Mouse (Mus musculus): ENCODE measurements at regions not wholly inside any gene's neighbourhood (a gene's known extent, or its start where the extent isn't known, plus 50 kb on each side); places are given as distances from the start of the nearest gene placed in this dataset.
"Not testable (repeated sequence)": the region's sequence is repeated elsewhere in the genome, so short reads cannot be mapped to it uniquely, and the experiment has no call there.

GRCm38 (mm10) chr17:43139916-43140315 is 123.6 kb downstream of the Tnfrsf21 start:
- no peak for ATAC-seq (ENCODE audit: low FRiP score)
- no peak overlapping the region for H3K4me2 ChIP-seq (replicated peaks)
- H3K9ac ChIP-seq: no peak overlapping the region
- H3K4me1 ChIP-seq: no peaks in the 10 kb centered on the region
- WGBS: 65% methylated on average over 8 of the region's 8 CpGs
- no peaks in the 10 kb centered on the region for H3K27me3 ChIP-seq
- no peak overlapping the region for H3K4me3 ChIP-seq
- H3K9me3 ChIP-seq (replicated peaks): no peaks in the 10 kb centered on the region
- H3K36me3 ChIP-seq: no peaks in the 10 kb centered on the region
- no peak overlapping the region for H3K27ac ChIP-seq

DNA sequence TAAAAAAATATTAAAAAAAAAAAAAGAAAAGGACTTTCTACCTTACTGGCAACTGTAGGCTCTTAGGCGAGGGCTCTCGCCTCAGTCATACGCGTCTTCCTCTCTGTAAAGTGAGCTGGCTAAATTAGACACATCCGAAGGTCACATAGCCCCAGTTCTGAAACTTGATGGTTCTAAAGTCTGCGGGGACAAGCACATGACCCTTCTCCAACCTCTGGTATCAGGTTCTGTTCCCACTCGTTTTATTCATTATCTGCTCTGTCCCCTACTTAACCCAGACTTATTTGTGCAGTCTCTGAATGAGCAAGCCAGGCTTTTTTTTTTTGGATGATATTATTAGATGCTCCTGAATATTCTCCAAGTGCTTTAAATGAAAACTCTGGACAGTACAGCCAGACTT is 125.4 kb downstream of the Tnfrsf21 start:
- WGBS: 74% methylated on average over 7 of the region's 7 CpGs
- H3K4me3 ChIP-seq: no peak overlapping the region
- no peak for ATAC-seq (ENCODE audit: low FRiP score)

GRCm38 (mm10) chr17:43145749-43146148 is 124.4 kb upstream of the Adgrf1 start:
- Histone ChIP-seq H3K9me3 (replicated peaks) (no peaks in the 10 kb centered on the region), H3K27me3 (no peaks in the 10 kb centered on the region), H3K9ac (no peak overlapping the region), H3K4me2 (replicated peaks) (no peak overlapping the region), H3K27ac (no peak overlapping the region), H3K36me3 (no peaks in the 10 kb centered on the region), H3K4me1 (peaks cover 10% of the 10 kb centered on the region), H3K4me3 (no peak overlapping the region)
- no peak for ATAC-seq (ENCODE audit: low FRiP score)
- 74% methylated on average over 1 of the region's 1 CpGs for WGBS

More for the DNA sequence above, 125.4 kb downstream of the Tnfrsf21 start:
- Histone ChIP-seq H3K4me1 (no peaks in the 10 kb centered on the region), H3K36me3 (no peaks in the 10 kb centered on the region), H3K4me2 (replicated peaks) (no peak overlapping the region), H3K27ac (no peak overlapping the region), H3K27me3 (no peaks in the 10 kb centered on the region), H3K9ac (no peak overlapping the region), H3K9me3 (replicated peaks) (no peaks in the 10 kb centered on the region)

- Histone ChIP-seq H3K27ac (no peak overlapping the region), H3K27me3 (no peaks in the 10 kb centered on the region), H3K4me3 (no peak overlapping the region), H3K9me3 (replicated peaks) (no peaks in the 10 kb centered on the region), H3K36me3 (no peaks in the 10 kb centered on the region), H3K4me1 (peaks cover 10% of the 10 kb centered on the region), H3K9ac (no peak overlapping the region), H3K4me2 (replicated peaks) (no peak overlapping the region)
- 3% methylated on average over 3 of the region's 3 CpGs for WGBS
- no peak for ATAC-seq (ENCODE audit: low FRiP score)
Measured at GRCm38 (mm10) chr17:43147935-43148334, 122.2 kb upstream of the Adgrf1 start.

- Histone ChIP-seq H3K4me2 (replicated peaks) (no peak overlapping the region), H3K36me3 (no peaks in the 10 kb centered on the region), H3K4me1 (peaks cover 7% of the 10 kb centered on the region), H3K27me3 (no peaks in the 10 kb centered on the region), H3K9me3 (replicated peaks) (no peaks in the 10 kb centered on the region), H3K27ac (no peak overlapping the region), H3K4me3 (no peak overlapping the region), H3K9ac (no peak overlapping the region)
- ATAC-seq (ENCODE audit: low FRiP score): no peak
- whole genome bisulfite sequencing: 82% methylated on average over 3 of the region's 3 CpGs
Measured at GRCm38 (mm10) chr17:43152620-43153019, 117.5 kb upstream of the Adgrf1 start.

DNA sequence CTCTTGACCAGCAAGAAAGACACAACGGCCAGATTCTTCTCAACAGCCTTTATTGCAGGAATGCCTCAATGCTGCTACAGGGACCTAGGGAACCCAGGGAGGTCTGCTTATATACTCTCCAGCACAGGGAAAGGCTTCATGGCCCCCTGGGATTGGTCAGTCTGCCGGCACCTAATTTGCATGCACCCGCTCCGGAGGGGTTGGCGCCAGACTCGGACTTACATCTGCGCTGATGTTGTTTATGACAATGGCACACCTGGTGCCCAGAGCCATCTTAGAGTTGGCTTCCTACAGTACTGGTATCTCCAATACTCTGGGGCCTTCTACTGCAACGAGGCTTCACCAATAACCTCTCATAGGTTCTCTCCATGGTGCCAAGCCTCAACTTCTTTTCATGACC is 114.9 kb upstream of the Adgrf1 start:
- ATAC-seq (ENCODE audit: low FRiP score); H3K4me3 ChIP-seq; H3K27ac ChIP-seq; H3K9ac ChIP-seq; H3K27me3 ChIP-seq; H3K4me2 ChIP-seq (replicated peaks); H3K9me3 ChIP-seq (replicated peaks); H3K36me3 ChIP-seq: not testable (repeated sequence)
- WGBS: 93% methylated on average over 8 of the region's 8 CpGs
- H3K4me1 ChIP-seq: peaks cover 12% of the 10 kb centered on the region

DNA sequence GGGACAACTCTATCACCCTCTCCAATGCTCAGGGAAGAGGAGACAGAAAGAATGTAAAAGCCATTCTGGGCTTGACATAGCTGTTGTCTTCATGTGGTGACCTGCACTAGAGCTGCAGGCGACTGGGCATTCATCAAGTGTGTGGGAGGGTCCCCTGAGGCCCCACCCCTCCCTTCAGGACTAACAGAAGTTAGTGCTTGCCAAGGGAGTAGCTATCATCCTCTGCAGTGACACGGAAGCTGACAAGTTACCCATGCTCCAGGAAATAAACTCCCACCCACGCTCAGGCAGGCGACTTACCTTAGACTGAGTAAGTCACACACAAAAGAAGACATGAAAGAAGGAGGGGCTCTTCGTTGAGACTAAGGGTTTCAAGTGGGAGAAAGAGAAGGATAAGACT is 114.0 kb upstream of the Adgrf1 start:
- no peak for ATAC-seq (ENCODE audit: low FRiP score)
- Histone ChIP-seq H3K4me2 (replicated peaks) (no peak overlapping the region), H3K36me3 (no peaks in the 10 kb centered on the region), H3K9ac (no peak overlapping the region), H3K27me3 (no peaks in the 10 kb centered on the region), H3K9me3 (replicated peaks) (no peaks in the 10 kb centered on the region), H3K27ac (no peak overlapping the region), H3K4me3 (no peak overlapping the region), H3K4me1 (peaks cover 12% of the 10 kb centered on the region)
- WGBS: 71% methylated on average over 5 of the region's 5 CpGs

GRCm38 (mm10) chr17:43157781-43158501 is 112.2 kb upstream of the Adgrf1 start:
- ATAC-seq (ENCODE audit: low FRiP score): peak; percentile 93
- peak overlapping the region; percentile 19 for H3K4me3 ChIP-seq
- WGBS: 12% methylated on average over 15 of the region's 15 CpGs
- no peaks in the 10 kb centered on the region for H3K27me3 ChIP-seq
- 0 out of 2 replicates have a peak overlapping the region, but pooled peaks have one; percentile 18 for H3K9ac ChIP-seq
- peak overlapping the region; percentile 47 for H3K4me2 ChIP-seq (replicated peaks)
- H3K36me3 ChIP-seq: no peaks in the 10 kb centered on the region
- no peaks in the 10 kb centered on the region for H3K9me3 ChIP-seq (replicated peaks)
- H3K4me1 ChIP-seq: peaks cover 12% of the 10 kb centered on the region
- H3K27ac ChIP-seq: peak overlapping the region; percentile 78

- Histone ChIP-seq H3K36me3 (no peaks in the 10 kb centered on the region), H3K4me2 (replicated peaks) (peak overlapping the region; percentile 47), H3K9me3 (replicated peaks) (no peaks in the 10 kb centered on the region), H3K9ac (no peak overlapping the region), H3K4me1 (peaks cover 12% of the 10 kb centered on the region), H3K27ac (peak overlapping the region; percentile 78; the same call in 1 of the 2 replicates), H3K4me3 (no peak overlapping the region), H3K27me3 (no peaks in the 10 kb centered on the region)
- ATAC-seq (ENCODE audit: low FRiP score): peak; percentile 77
- 33% methylated on average over 10 of the region's 10 CpGs for WGBS
Measured at GRCm38 (mm10) chr17:43158741-43159140, 111.4 kb upstream of the Adgrf1 start.

GRCm38 (mm10) chr17:43161306-43161705 is 108.8 kb upstream of the Adgrf1 start:
- not testable (repeated sequence) for H3K4me3 ChIP-seq
- WGBS: 76% methylated on average over 10 of the region's 10 CpGs

DNA sequence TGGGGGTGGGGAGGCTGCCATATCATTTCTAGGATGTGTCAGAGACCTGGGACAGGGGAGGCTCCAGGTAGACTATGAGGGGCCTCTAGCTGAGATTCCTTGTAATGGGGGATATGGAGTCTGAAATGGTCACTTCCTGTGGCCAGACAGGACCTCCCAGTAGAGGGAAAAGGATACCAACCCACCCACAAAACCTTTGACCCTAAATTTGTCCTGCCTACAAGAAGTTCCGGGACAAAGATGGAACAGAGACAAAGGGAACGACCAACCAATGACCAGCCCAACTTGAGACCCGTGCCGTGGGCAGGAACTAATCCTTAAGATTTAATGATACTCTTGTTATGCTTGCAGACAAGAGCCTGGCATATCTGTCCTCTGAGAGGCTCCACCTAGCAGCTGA is 107.0 kb upstream of the Adgrf1 start:
- no peak overlapping the region for H3K4me2 ChIP-seq (replicated peaks)
- no peaks in the 10 kb centered on the region for H3K27me3 ChIP-seq
- H3K9me3 ChIP-seq (replicated peaks): no peaks in the 10 kb centered on the region
- no peak for ATAC-seq (ENCODE audit: low FRiP score)
- H3K4me3 ChIP-seq: no peak overlapping the region
- H3K4me1 ChIP-seq: peaks cover 7% of the 10 kb centered on the region
- 87% methylated on average over 4 of the region's 4 CpGs for WGBS
- no peaks in the 10 kb centered on the region for H3K36me3 ChIP-seq
- H3K9ac ChIP-seq: no peak overlapping the region
- H3K27ac ChIP-seq: no peak overlapping the region

More at GRCm38 (mm10) chr17:43161306-43161705, 108.8 kb upstream of the Adgrf1 start:
- not testable (repeated sequence) for H3K36me3 ChIP-seq; ATAC-seq (ENCODE audit: low FRiP score); H3K9me3 ChIP-seq (replicated peaks); H3K27ac ChIP-seq; H3K9ac ChIP-seq; H3K27me3 ChIP-seq; H3K4me2 ChIP-seq (replicated peaks)
- peaks cover 12% of the 10 kb centered on the region for H3K4me1 ChIP-seq

DNA sequence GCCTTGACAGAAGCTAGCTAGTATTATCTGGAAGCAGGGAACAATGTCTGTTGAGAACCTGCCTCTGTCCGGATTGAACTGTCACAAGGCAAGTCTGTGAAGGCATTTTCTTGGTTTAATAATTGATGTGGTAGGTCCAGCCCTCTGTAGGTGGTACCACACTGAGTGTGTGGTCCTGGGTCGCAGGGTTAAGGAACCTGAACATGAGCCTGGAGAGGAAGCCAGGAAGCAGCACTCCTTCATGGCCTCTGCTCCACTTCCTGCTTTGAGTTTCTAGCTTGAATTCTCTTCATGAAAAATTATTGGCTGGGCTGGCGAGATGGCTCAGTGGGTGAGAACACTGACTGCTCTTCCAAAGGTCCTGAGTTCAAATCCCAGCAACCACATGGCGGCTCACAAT is 104.0 kb upstream of the Adgrf1 start:
- no peak overlapping the region for H3K27ac ChIP-seq
- H3K36me3 ChIP-seq: no peaks in the 10 kb centered on the region
- ATAC-seq (ENCODE audit: low FRiP score): no peak
- no peaks in the 10 kb centered on the region for H3K4me1 ChIP-seq
- H3K4me2 ChIP-seq (replicated peaks): no peak overlapping the region
- H3K9me3 ChIP-seq (replicated peaks): no peaks in the 10 kb centered on the region
- H3K4me3 ChIP-seq: no peak overlapping the region
- no peak overlapping the region for H3K9ac ChIP-seq
- WGBS: 62% methylated on average over 4 of the region's 4 CpGs
- H3K27me3 ChIP-seq: no peaks in the 10 kb centered on the region

DNA sequence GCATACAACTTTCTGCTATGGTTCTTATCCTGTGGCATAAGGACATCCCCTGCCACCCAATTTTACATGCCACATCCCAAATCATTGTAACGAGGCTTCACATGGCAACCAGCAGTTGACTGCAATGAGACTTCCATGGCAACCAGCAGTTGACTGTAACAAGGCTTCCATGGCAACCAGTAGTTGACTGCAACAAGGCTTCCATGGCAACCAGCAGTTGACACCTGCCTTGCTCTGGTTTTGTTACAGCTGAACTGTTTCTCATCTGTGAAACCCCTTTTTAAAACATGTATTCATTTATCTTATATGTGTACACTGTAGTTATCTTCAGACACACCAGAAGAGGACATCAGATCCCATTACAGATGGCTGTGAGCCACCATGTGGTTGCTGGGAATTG is 100.7 kb upstream of the Adgrf1 start:
- Histone ChIP-seq H3K36me3 (no peaks in the 10 kb centered on the region), H3K9me3 (replicated peaks) (no peaks in the 10 kb centered on the region), H3K9ac (no peak overlapping the region), H3K27me3 (no peaks in the 10 kb centered on the region), H3K4me2 (replicated peaks) (no peak overlapping the region), H3K4me3 (no peak overlapping the region), H3K27ac (no peak overlapping the region), H3K4me1 (no peaks in the 10 kb centered on the region)
- 40% methylated on average over 1 of the region's 1 CpGs for WGBS
- no peak for ATAC-seq (ENCODE audit: low FRiP score)
